Mouse (Mus musculus) heart, adult 2 months (tissue): Measurements from ENCODE around the gene A130010J15Rik. TPM values are rescaled to one million over a fixed set of nuclear protein-coding genes. Genes with fewer than 3 reads are reported as not detected.
A peak's percentile ranks its signal among the peaks of the same experiment; 100 is the strongest.

Experiments used
- DNase-seq, 2 experiments: peaks; one replicate each; pipeline ENCODE4 v3.0.0; 2021
- H3K27ac ChIP-seq: fragments of 200-600 bp; 2 replicates; pipeline ENCODE4 v1.8.1; 2022
- H3K27me3 ChIP-seq: fragments of 200-500 bp; 2 replicates; pipeline ENCODE4 v1.6.1; 2012; ENCODE audit warnings: mild to moderate bottlenecking, low read length, inconsistent platforms, mixed read lengths; ENCODE audit not compliant: control insufficient read depth, insufficient read depth
- H3K36me3 ChIP-seq: fragments of 200-500 bp; 2 replicates; pipeline ENCODE4 v1.6.1; 2012; ENCODE audit warnings: low read length, inconsistent platforms; ENCODE audit not compliant: control insufficient read depth, insufficient read depth
- H3K4me1 ChIP-seq: fragments of 200-500 bp; 2 replicates; pipeline ENCODE4 v1.6.1; 2011; ENCODE audit warnings: low read length; ENCODE audit not compliant: control insufficient read depth, insufficient read depth
- H3K4me3 ChIP-seq: fragments of 200-600 bp; 2 replicates; pipeline ENCODE4 v1.8.1; 2022
- H3K79me2 ChIP-seq: fragments of 200-500 bp; replicated peaks from 2 replicates; pipeline ENCODE4 v1.6.1; 2012; ENCODE audit warnings: mild to moderate bottlenecking, inconsistent platforms, low read length, moderate library complexity, mixed read lengths; ENCODE audit not compliant: control insufficient read depth, insufficient read depth
- H3K9ac ChIP-seq: fragments of 200-500 bp; 2 replicates; pipeline ENCODE4 v1.6.1; 2012; ENCODE audit warnings: low read depth, mild to moderate bottlenecking, control low read depth, inconsistent platforms, low read length, mixed read lengths
- CTCF ChIP-seq: fragments of 200-600 bp; IDR thresholded peaks from 2 replicates; pipeline ENCODE4 v1.8.1; 2022; ENCODE audit warnings: antibody characterized with exemption, mild to moderate bottlenecking, moderate library complexity
- EP300 ChIP-seq: fragments of 200-500 bp; IDR thresholded peaks from 2 replicates; pipeline ENCODE4 v1.6.1; 2011; ENCODE audit warnings: low read depth, low read length, control low read depth; ENCODE audit not compliant: insufficient read depth
- POLR2A ChIP-seq: fragments of 200-500 bp; IDR thresholded peaks from 2 replicates; pipeline ENCODE4 v1.6.1; 2011; ENCODE audit warnings: mild to moderate bottlenecking, low read depth, low read length, control low read depth; ENCODE audit not compliant: insufficient read depth
- WGBS: fragments of 180-500 bp; shearing (Covaris S2); methylation state at CpG from one replicate; pipeline ENCODE4 v1.1.7; 2018; 5-methylcytosine and 5-hydroxymethylcytosine counted together
- intact Hi-C: fragments of 180-260 bp; cut with DNase I; formaldehyde crosslinking; loops from one replicate; pipeline ENCODE4 v1.15.1; 2025
- polyA plus RNA-seq: library from polyadenylated mRNA; depleted of rRNA; stranded (reverse); fragments of >200 nt; gene quantifications from 2 replicates; pipeline ENCODE4 v1.2.3, GENCODE M21; 2012
- total RNA-seq, 2 experiments: library from RNA; stranded (reverse); gene quantifications; 2 replicates each; pipeline ENCODE4 v1.2.3; 2021

Gene A130010J15Rik
- total and polyA plus RNA-seq, 3 experiments: 2.7 to 3.5 (median 3.3) TPM

DNA sequence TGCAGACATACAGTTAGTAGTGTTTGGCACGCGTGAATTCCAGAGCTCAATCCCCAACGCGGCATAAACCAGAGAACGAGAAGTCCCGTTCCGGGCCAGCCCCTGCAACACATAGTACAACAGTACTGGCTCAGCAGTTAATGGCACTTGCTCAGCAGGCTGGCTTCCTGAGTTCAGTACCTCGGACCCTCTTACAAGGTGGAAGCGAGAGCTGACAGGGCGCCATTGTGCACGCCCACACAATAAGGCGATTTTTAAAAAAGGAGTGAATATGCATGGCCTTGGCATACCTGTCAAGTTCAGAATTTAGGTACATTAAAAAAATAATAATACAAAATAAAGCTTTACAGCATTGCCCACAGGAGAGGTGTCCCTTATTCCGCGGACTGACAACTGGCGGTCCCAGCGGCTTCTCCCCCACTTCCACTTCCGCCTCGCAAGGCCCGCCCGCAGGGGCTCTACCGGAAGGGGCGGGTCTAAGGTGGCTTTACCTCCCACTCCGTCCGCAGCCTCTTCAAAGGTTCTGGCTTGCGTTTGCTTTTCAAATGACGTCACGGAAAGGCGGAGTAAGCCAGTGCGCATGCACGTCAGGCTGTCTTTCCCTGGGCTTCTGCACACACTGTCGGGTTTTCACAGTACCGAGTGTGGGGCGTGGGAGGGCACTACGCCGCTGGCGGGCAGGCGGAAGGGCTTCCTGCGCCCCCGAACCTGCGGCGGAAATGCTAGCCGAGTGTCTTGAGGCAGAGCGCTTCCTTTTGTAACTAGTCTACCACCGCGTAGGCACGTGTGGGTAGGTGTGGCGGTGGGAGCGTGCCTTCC lies 5.4 kb downstream of the A130010J15Rik start:
- intact Hi-C loops: loop anchor here (1.0 kb wide), 1 partner anchor 43 kb away; the partner anchor contains the start of gene Diexf
- Histone ChIP-seq H3K9ac (peak overlapping the region; percentile 96), H3K4me3 (peak overlapping the region; percentile 87), H3K79me2 (no peaks in the 10 kb centered on the region), H3K36me3 (no peaks in the 10 kb centered on the region), H3K27me3 (no peaks in the 10 kb centered on the region), H3K4me1 (peaks cover 11% of the 10 kb centered on the region), H3K27ac (peak overlapping the region; percentile 95)
- peak; percentile 82 for TF ChIP-seq EP300
- no peak for TF ChIP-seq CTCF
- TF ChIP-seq POLR2A: peak; percentile 97
- WGBS: under 1% methylated on average over 48 of the region's 48 CpGs
- peak; percentile 96 to 97 for DNase-seq

DNA sequence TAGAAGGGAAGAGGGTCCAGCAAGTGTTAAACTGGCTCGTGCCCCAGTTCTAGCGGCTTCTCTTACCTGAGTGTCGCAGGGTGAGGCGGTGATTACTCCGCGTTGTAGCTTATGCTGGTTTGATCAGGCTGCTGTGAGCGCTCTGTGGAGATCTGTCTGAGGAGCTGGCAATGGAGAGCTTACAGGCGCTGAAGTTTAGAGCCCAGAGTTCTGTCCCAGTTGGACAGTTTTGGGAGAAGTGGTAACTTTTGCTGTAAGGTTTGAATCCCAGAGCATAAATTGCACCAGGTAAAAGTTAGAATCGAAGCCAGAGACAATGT lies 5.9 kb downstream of the A130010J15Rik start:
- Histone ChIP-seq H3K4me3 (peak overlapping the region; percentile 87), H3K27ac (peak overlapping the region; percentile 95), H3K36me3 (no peaks in the 10 kb centered on the region), H3K27me3 (no peaks in the 10 kb centered on the region), H3K9ac (peak overlapping the region; percentile 96), H3K79me2 (no peaks in the 10 kb centered on the region), H3K4me1 (peaks cover 11% of the 10 kb centered on the region)
- intact Hi-C loops: loop anchor here (1.0 kb wide), 1 partner anchor 43 kb away; the partner anchor contains the start of gene Diexf
- no peak for DNase-seq
- 12% methylated on average over 9 of the region's 9 CpGs for WGBS
- no peak for TF ChIP-seq POLR2A
- TF ChIP-seq EP300: no peak
- TF ChIP-seq CTCF: no peak

DNA sequence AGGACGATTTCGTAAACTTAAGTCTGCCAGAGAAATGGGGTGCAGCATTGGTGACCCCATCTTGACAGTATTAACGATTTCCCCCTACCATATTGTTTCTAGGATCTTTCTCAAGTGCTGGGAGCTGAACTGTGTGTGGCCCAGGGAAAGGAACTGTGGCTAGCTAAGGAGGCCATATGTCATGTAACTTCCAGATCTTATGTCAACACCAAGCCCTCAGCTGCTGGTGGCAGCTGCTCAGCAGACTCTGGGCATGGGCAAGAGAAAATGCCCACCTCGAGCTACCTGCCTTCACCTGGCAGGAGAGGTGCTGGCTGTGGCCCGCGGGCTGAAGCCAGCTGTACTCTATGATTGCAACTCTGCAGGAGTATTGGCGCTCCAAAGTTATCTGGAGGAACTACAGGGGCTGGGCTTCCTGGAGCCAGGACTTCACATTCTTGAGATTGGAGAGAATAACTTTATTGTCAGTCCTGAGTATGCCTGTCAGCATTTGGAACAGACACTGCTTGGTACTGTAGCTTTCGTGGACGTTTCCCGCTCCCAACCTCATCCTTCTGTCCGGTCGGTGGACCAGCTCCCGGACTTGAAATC lies 6.4 kb downstream of the A130010J15Rik start:
- H3K9ac ChIP-seq: no peak overlapping the region; the same call in none of the 2 replicates
- no peaks in the 10 kb centered on the region for H3K27me3 ChIP-seq
- peak overlapping the region; percentile 87 for H3K4me3 ChIP-seq
- H3K79me2 ChIP-seq: no peaks in the 10 kb centered on the region
- DNase-seq: peak in 1 of 2 experiments; percentile 25
- 39% methylated on average over 13 of the region's 13 CpGs for WGBS
- no peaks in the 10 kb centered on the region for H3K36me3 ChIP-seq
- intact Hi-C loops: no loop called here
- TF ChIP-seq POLR2A (no peak), EP300 (no peak), CTCF (no peak)
- peak overlapping the region; percentile 95 for H3K27ac ChIP-seq
- peaks cover 11% of the 10 kb centered on the region for H3K4me1 ChIP-seq

GRCm38 (mm10) chr1:193181104-193181503 lies 13.3 kb downstream of the A130010J15Rik start:
- no peaks in the 10 kb centered on the region for H3K27me3 ChIP-seq
- H3K27ac ChIP-seq: no peak overlapping the region
- intact Hi-C loops: no loop called here
- no peaks in the 10 kb centered on the region for H3K79me2 ChIP-seq
- WGBS: 76% methylated on average over 3 of the region's 3 CpGs
- TF ChIP-seq EP300 (no peak), CTCF (no peak), POLR2A (no peak)
- no peak for DNase-seq
- H3K36me3 ChIP-seq: no peaks in the 10 kb centered on the region
- H3K4me1 ChIP-seq: no peaks in the 10 kb centered on the region
- H3K9ac ChIP-seq: no peak overlapping the region
- no peak overlapping the region for H3K4me3 ChIP-seq

- peaks cover 17% of the 10 kb centered on the region for H3K4me1 ChIP-seq
- intact Hi-C loops: no loop called here
- H3K79me2 ChIP-seq: no peaks in the 10 kb centered on the region
- no peaks in the 10 kb centered on the region for H3K27me3 ChIP-seq
- no peak for DNase-seq
- no peak for TF ChIP-seq POLR2A
- TF ChIP-seq CTCF: no peak
- H3K27ac ChIP-seq: no peak overlapping the region; the same call in 1 of the 2 replicates
- peaks cover 2% of the 10 kb centered on the region; the same call in 1 of the 2 replicates for H3K36me3 ChIP-seq
- WGBS: 76% methylated on average over 6 of the region's 6 CpGs
- H3K4me3 ChIP-seq: no peak overlapping the region
- H3K9ac ChIP-seq: no peak overlapping the region
Observed at GRCm38 (mm10) chr1:193188257-193188656, 20.4 kb downstream of the A130010J15Rik start.

DNA sequence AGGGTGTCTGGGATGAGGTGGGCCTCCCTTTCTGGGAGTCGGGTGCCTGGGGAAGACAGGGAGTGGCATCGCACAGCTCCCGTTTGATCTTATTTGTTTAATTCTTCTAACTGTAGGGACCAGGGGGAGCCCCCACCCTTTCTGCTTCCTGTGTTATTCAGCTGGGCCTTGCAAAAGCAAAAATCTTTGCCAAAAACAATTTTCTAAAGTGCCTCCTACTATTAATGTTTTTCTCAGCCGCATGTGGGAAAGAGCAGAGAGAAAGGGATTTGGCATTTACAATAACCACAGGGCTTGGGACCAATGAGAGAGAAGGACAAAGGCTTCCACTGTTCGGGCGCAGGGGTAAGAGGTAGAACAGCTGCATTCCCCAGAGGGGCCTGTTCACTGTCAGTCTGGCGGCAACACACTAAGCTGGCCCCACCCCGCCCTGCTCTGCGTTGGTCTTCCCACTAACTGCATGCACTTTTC lies 21.3 kb downstream of the A130010J15Rik start:
- WGBS: 22% methylated on average over 9 of the region's 9 CpGs
- intact Hi-C loops: no loop called here
- H3K79me2 ChIP-seq: no peaks in the 10 kb centered on the region
- no peaks in the 10 kb centered on the region for H3K27me3 ChIP-seq
- peaks cover 17% of the 10 kb centered on the region for H3K4me1 ChIP-seq
- no peak overlapping the region for H3K4me3 ChIP-seq
- peaks cover 2% of the 10 kb centered on the region; the same call in 1 of the 2 replicates for H3K36me3 ChIP-seq
- H3K27ac ChIP-seq: peak overlapping the region; percentile 69
- TF ChIP-seq POLR2A: no peak
- no peak for TF ChIP-seq CTCF
- no peak for TF ChIP-seq EP300
- H3K9ac ChIP-seq: 0 out of 2 replicates have a peak overlapping the region, but pooled peaks have one; percentile 17
- peak; percentile 69 to 85 for DNase-seq
